Mouse (Mus musculus) forebrain, embryonic 11.5 days (tissue): ENCODE data around the gene Wdr24. TPM values are rescaled to one million over a fixed set of nuclear protein-coding genes. Genes with fewer than 3 reads are reported as not detected.

Experiments used
- ATAC-seq: fragments of 200-750 bp; cut with Nextera tagmentation; replicated peaks from 2 replicates; pipeline ENCODE4 v1.8.0; 2017; ENCODE audit warnings: moderate TSS enrichment; ENCODE audit not compliant: low FRiP score
- DNase-seq: peaks from one replicate; pipeline ENCODE4 v3.0.0-alpha.2; 2017; ENCODE audit warnings: low spot score
- H3K27ac ChIP-seq: fragments of 300-500 bp; sonication (generic); 2 replicates; pipeline ENCODE4 v1.5.1; 2014; ENCODE audit warnings: low read depth, low read length
- H3K27me3 ChIP-seq: fragments of 300-500 bp; sonication (generic); 2 replicates; pipeline ENCODE4 v1.6.1; 2014; ENCODE audit warnings: mild to moderate bottlenecking, low read length, mixed read lengths; ENCODE audit not compliant: control insufficient read depth, insufficient read depth
- H3K36me3 ChIP-seq: fragments of 300-500 bp; sonication (generic); 2 replicates; pipeline ENCODE4 v1.6.1; 2014; ENCODE audit warnings: mild to moderate bottlenecking, low read length, moderate library complexity, mixed read lengths; ENCODE audit not compliant: control insufficient read depth, insufficient read depth
- H3K4me1 ChIP-seq: fragments of 300-500 bp; sonication (generic); replicated peaks from 2 replicates; pipeline ENCODE4 v1.6.1; 2014; ENCODE audit warnings: low read length, mixed read lengths; ENCODE audit not compliant: control insufficient read depth, insufficient read depth
- H3K4me2 ChIP-seq: fragments of 300-500 bp; sonication (generic); 2 replicates; pipeline ENCODE4 v1.6.1; 2014; ENCODE audit warnings: low read depth, mild to moderate bottlenecking, low read length, moderate library complexity, mixed read lengths; ENCODE audit not compliant: severe bottlenecking
- H3K4me3 ChIP-seq: fragments of 300-500 bp; sonication (generic); 2 replicates; pipeline ENCODE4 v1.5.1; 2014; ENCODE audit warnings: low read depth, low read length
- H3K9ac ChIP-seq: fragments of 300-500 bp; sonication (generic); 2 replicates; pipeline ENCODE4 v1.6.1; 2014; ENCODE audit warnings: low read length
- H3K9me3 ChIP-seq: fragments of 300-500 bp; sonication (generic); 2 replicates; pipeline ENCODE4 v1.6.1; 2016; ENCODE audit warnings: low read length, mixed read lengths; ENCODE audit not compliant: control insufficient read depth
- WGBS: fragments of 180-500 bp; shearing (Covaris S2); extraction: QIAGEN DNeasy Blood & Tissue Kit; methylation state at CpG from one replicate; pipeline ENCODE4 v1.1.7; 2014; 5-methylcytosine and 5-hydroxymethylcytosine counted together
- polyA plus RNA-seq: library from polyadenylated mRNA; unstranded; fragments of >200 nt; fragmentation: Nextera tagmentation; extraction: Ambion mirVana; gene quantifications from 2 replicates; pipeline ENCODE4 v1.2.1, GENCODE M21; 2014

The Wdr24 gene
- polyA plus RNA-seq, 1 experiment from 2014 or later, result 28.4 TPM

DNA sequence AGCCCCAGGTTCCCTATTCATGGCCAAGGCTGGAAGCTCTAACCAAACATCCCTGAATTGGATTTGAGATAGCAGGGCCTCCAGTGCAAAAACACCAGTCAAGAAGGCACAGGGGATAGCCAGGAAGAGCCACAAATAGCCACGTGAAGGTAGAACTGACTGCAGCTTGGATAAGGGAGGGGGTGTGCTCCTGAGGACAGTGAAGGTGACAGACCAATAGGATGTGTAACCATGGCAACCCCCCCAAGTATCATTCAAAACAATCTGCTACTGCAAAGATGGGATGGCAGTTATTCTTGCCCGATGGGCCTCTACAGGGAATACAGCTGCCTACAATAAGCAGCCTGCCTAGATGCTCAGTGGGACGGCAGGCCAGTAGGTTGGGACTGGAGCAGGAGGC, 14.1 kb downstream of the Wdr24 start:
- peaks cover 19% of the 10 kb centered on the region for H3K36me3 ChIP-seq
- H3K4me2 ChIP-seq, result peak overlapping the region; percentile 79; the same call in 1 of the 2 replicates
- 57% methylated on average over 3 of the region's 3 CpGs for WGBS
- H3K9ac ChIP-seq, result peak overlapping the region; percentile 58
- DNase-seq (no peak), ATAC-seq (no peak)
- H3K4me1 ChIP-seq, result peaks cover 28% of the 10 kb centered on the region
- H3K27ac ChIP-seq, result peak overlapping the region; percentile 50; the same call in 1 of the 2 replicates
- no peak overlapping the region for H3K4me3 ChIP-seq
- no peaks in the 10 kb centered on the region for H3K9me3 ChIP-seq
- no peaks in the 10 kb centered on the region for H3K27me3 ChIP-seq

DNA sequence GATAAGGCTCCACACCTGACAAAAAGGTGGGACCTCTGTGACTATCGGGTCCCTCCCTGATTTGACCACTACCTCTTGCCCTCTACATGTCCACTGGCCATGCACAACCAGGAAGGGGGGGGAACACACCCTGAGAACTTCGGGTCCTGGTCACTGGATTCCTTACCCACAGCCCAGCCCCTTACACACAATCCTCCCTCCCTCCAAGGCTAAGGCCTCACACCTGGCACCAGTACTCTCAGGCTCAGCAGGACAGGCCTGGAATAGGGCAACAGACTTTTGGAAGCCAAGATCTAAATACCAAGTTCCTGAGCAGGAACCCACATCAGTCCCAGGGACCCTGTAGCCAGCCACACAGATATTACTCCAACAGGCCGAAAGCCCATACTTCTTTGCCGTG, 15.5 kb downstream of the Wdr24 start:
- Histone ChIP-seq H3K27me3 (no peaks in the 10 kb centered on the region), H3K9me3 (no peaks in the 10 kb centered on the region), H3K4me2 (no peak overlapping the region), H3K4me1 (peaks cover 31% of the 10 kb centered on the region), H3K9ac (no peak overlapping the region), H3K36me3 (peaks cover 19% of the 10 kb centered on the region), H3K27ac (no peak overlapping the region), H3K4me3 (no peak overlapping the region)
- ATAC-seq, result no peak
- DNase-seq, result no peak
- 95% methylated on average over 4 of the region's 4 CpGs for WGBS

DNA sequence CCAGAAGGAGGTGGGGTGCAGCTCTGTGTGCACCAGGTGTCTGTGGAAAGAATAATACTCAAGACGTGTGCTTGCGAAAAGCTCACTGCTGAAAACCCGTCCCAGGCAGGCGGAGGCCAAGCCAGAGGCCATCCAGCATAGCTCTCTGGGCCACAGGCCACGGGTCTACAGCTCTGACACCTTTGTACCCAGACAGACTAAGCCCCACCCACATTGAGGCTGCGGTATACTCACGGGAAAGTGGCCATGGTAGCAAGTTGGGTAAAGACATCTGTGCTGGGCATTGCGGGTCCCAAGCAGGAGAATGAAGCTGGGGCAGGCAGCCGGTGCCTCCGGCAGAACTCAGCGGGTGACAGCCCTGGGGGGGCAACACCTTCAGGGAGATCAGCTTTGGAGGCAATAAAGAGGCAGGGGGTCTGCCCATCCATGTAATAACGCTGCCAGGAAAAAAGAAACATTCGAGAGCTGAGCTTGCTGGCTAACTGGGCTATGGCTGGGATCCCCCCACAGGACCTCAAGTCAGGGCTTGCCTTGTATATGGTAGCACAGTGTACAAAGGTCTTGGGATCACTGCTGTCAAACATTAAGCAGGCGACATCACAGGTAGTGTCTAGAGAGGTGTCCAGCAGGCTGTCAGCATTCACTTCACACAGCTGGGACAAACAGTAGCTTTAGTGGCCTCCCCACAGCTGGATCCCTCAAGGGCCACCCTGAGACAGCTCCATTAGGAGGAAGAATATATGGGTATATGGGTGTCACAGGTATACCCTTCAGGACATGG, 16.2 kb downstream of the Wdr24 start:
- Histone ChIP-seq H3K27me3 (no peaks in the 10 kb centered on the region), H3K4me1 (peaks cover 23% of the 10 kb centered on the region), H3K36me3 (peaks cover 19% of the 10 kb centered on the region), H3K27ac (no peak overlapping the region), H3K9me3 (no peaks in the 10 kb centered on the region), H3K9ac (no peak overlapping the region), H3K4me2 (no peak overlapping the region), H3K4me3 (no peak overlapping the region)
- ATAC-seq, result no peak
- 88% methylated on average over 14 of the region's 14 CpGs for WGBS
- DNase-seq, result no peak

GRCm38 (mm10) chr17:25840519-25840918, 17.1 kb downstream of the Wdr24 start:
- Histone ChIP-seq H3K4me2 (no peak overlapping the region), H3K27ac (no peak overlapping the region), H3K4me3 (no peak overlapping the region), H3K4me1 (peaks cover 18% of the 10 kb centered on the region), H3K9me3 (no peaks in the 10 kb centered on the region), H3K36me3 (peaks cover 19% of the 10 kb centered on the region), H3K27me3 (no peaks in the 10 kb centered on the region), H3K9ac (no peak overlapping the region)
- ATAC-seq (no peak), DNase-seq (no peak)
- 92% methylated on average over 6 of the region's 6 CpGs for WGBS

DNA sequence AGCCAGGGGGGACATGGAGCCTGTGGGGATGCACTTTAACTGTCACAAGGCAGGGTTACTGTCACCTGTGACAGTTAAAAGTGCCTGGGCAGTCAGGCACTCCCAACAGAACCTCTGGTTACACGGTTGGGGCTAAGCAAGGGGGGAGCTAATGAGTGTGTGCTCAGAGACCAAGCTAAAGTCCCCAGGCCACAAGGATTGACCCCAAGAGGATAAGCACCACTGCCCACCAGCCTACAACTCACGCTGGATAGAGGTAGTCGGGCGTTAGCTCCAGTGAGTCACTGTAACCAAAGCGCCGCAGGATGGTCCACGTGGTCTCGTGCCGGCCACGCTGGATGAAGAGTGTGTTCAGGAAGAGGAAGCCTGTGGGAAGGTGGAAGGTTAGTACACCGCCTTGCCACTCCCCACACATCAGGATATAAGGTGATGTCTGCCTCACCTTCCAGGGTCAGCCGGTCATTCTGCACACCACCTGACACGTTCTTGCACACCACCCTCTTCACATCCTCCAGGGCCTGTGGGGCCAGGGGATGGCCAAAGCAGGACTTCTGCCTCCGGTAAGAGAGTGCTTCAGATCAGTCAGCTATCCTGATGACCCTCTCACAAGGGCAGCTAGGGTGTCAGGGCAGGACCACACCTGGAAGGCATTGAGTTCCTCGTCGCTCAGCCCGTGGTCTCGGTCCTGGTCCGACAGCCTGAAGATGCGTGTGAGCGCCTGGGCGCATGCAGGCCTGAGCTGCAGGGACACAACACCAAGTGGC, 17.9 kb downstream of the Wdr24 start, which contains the start of gene Gm20683:
Gene Gm20683, minus strand, starts transcription at position 647 of the 764 bp plus-strand sequence.
- WGBS, result 93% methylated on average over 22 of the region's 22 CpGs
- no peak within 1 kb of the TSS for H3K9ac ChIP-seq
- H3K27me3 ChIP-seq, result no peaks in the 10 kb centered on the region
- ATAC-seq, result no peak
- DNase-seq, result no peak
- H3K27ac ChIP-seq, result no peak within 1 kb of the TSS
- H3K4me2 ChIP-seq, result no peak within 1 kb of the TSS
- H3K36me3 ChIP-seq, result peaks cover 19% of the 10 kb centered on the region
- no peak within 1 kb of the TSS for H3K4me3 ChIP-seq
- peaks cover 17% of the 10 kb centered on the region for H3K4me1 ChIP-seq
- no peaks in the 10 kb centered on the region for H3K9me3 ChIP-seq

DNA sequence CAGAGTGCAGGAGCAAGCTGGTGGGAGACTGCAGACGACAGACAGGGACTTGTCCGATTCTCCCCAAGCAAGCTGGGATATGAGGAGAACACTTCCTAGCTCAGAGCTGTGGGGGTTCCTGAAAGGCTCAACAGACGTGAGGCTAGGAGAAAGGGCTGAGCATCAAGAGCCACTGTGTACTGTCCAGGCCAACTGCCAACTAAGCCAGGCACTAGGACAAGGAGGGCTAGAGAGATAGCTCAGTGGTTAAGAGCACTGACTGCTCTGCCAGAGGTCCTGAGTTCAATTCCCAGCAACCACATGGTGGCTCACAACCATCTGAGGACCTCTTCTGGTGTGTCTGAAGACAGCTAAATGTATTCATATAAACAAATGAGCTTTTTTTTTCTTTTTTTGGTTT, 19.1 kb downstream of the Wdr24 start:
- no peaks in the 10 kb centered on the region for H3K9me3 ChIP-seq
- ATAC-seq, result no peak
- H3K27me3 ChIP-seq, result no peaks in the 10 kb centered on the region
- DNase-seq, result no peak
- H3K9ac ChIP-seq, result no peak overlapping the region
- H3K4me2 ChIP-seq, result no peak overlapping the region
- 81% methylated on average over 3 of the region's 3 CpGs for WGBS
- no peak overlapping the region for H3K4me3 ChIP-seq
- peaks cover 7% of the 10 kb centered on the region for H3K4me1 ChIP-seq
- H3K27ac ChIP-seq, result no peak overlapping the region
- peaks cover 19% of the 10 kb centered on the region for H3K36me3 ChIP-seq

GRCm38 (mm10) chr17:25843122-25843521, 19.7 kb downstream of the Wdr24 start:
- Histone ChIP-seq H3K27me3 (no peaks in the 10 kb centered on the region), H3K27ac (no peak overlapping the region), H3K4me3 (peak overlapping the region; percentile 83), H3K36me3 (peaks cover 19% of the 10 kb centered on the region), H3K4me1 (peaks cover 6% of the 10 kb centered on the region), H3K9me3 (no peaks in the 10 kb centered on the region), H3K4me2 (peak overlapping the region; percentile 97), H3K9ac (no peak overlapping the region; the same call in 1 of the 2 replicates)
- ATAC-seq (no peak), DNase-seq (no peak)
- 92% methylated on average over 4 of the region's 4 CpGs for WGBS

DNA sequence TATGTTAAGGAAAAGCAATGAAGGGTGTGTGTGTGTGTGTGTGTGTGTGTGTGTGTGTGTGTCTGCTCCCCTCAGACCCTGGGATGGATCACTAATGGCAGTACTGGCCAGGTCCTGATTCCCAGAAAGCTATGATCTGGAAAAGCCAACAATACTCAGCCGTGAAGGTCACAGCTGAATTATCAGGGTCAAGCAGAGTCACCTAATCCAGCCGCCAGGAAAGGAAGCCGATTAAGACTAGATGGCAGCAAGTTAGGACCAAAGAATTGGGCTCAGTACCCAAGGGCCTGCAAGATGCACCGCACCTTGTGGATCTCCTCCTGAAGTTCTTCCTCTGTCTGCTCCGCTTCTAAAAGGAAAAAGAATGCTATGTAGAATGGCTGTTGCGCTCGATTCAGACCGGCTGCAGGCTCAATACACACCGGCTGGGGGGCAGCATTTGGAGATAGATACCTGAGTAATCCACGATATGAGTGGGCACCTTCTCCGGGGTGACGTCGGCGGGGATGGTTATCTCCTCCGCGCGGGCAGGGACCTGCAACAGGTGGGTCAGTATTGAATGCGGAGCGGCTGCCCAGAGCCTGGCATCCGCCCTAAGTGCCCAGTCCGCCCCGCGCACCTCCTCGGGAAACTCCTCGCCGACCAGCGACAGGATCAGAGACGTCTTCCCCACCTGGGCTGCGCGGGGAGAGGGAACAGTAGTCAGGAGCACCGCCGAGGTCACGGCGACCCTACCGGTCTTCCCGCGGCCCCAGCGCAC, 20.4 kb downstream of the Wdr24 start:
- WGBS, result 3% methylated on average over 38 of the region's 38 CpGs
- peaks cover 6% of the 10 kb centered on the region for H3K4me1 ChIP-seq
- peak overlapping the region; percentile 83 for H3K4me3 ChIP-seq
- no peaks in the 10 kb centered on the region for H3K27me3 ChIP-seq
- ATAC-seq, result 0 out of 2 replicates have a peak, but pooled peaks have one; percentile 4
- no peaks in the 10 kb centered on the region for H3K9me3 ChIP-seq
- H3K27ac ChIP-seq, result peak overlapping the region; percentile 25; the same call in 1 of the 2 replicates
- H3K9ac ChIP-seq, result peak overlapping the region; percentile 84
- H3K36me3 ChIP-seq, result peaks cover 22% of the 10 kb centered on the region
- no peak for DNase-seq
- H3K4me2 ChIP-seq, result peak overlapping the region; percentile 97
